ENCODE assay signal across 29 mouse cellular contexts in genomic region chr5:139464874-139465273, GRCm38 (mm10). TPM values are rescaled to one million over a fixed set of nuclear protein-coding genes. Genes with fewer than 3 reads are reported as not detected.
DNase-seq lines count a peak whose midpoint lies in the region; ATAC-seq and TF ChIP-seq lines count a peak whose summit lies in the region.
"Had no signal": no experiment of that assay in that cellular context is flagged by ENCODE, and none has a peak within 500 bp of the region (broad histone marks: within the 10 kb centered on the region; RNA-seq: fewer than 3 reads in every experiment).

No protein-coding gene starts in this region.

- 0 out of 2 replicates have a peak overlapping the region, but pooled peaks have one; percentile 13 for H3K27ac ChIP-seq in liver, postnatal 0 days (ENCODE audit: low read depth)
- H3K27ac ChIP-seq in liver, embryonic 11.5 days (ENCODE audit: low read depth, low read length), result no peak overlapping the region
- H3K27ac ChIP-seq in MEL (ENCODE audit: control insufficient read depth, low read depth, low read length) (no peak overlapping the region), macrophage (peak overlapping the region; percentile 82)
- H3K27ac ChIP-seq: forebrain, embryonic 12.5 days; heart, embryonic 13.5 days; hindbrain, embryonic 10.5 days; layer of hippocampus, adult 2 months; liver, embryonic 12.5 days had no signal

- H3K4me1 ChIP-seq in liver, postnatal 0 days (ENCODE audit: insufficient read depth), result peaks cover 7% of the 10 kb centered on the region
- no peaks in the 10 kb centered on the region for H3K4me1 ChIP-seq in liver, embryonic 11.5 days (replicated peaks; ENCODE audit: control insufficient read depth, insufficient read depth, low read length)
- peaks cover 13 to 14% of the 10 kb centered on the region in 2 experiments for H3K4me1 ChIP-seq in MEL (ENCODE audit: control insufficient read depth in 1 of 2, insufficient read depth in 2 of 2, low read length in 2 of 2)

- H3K27me3 ChIP-seq in liver, postnatal 0 days (ENCODE audit: insufficient read depth, low read length), result no peaks in the 10 kb centered on the region
- H3K27me3 ChIP-seq in liver, embryonic 11.5 days (replicated peaks; ENCODE audit: control insufficient read depth, insufficient read depth, low read length), result no peaks in the 10 kb centered on the region
- no peaks in the 10 kb centered on the region for H3K27me3 ChIP-seq in MEL (ENCODE audit: control insufficient read depth in 1 of 2, insufficient read depth in 2 of 2, low read length in 2 of 2)
- H3K27me3 ChIP-seq: liver, embryonic 12.5 days had no signal

- no peak for ATAC-seq in liver, postnatal 0 days
- ATAC-seq in liver, embryonic 11.5 days (replicated peaks; ENCODE audit: low FRiP score), result no peak
- ATAC-seq in granulocyte monocyte progenitor cell, adult 5-6 weeks (replicated peaks; ENCODE audit: poor library complexity, severe bottlenecking), result no peak
- ATAC-seq: forebrain, postnatal 0 days; hindbrain, embryonic 16.5 days; liver, embryonic 12.5 days; midbrain, embryonic 16.5 days had no signal

- H3K9ac ChIP-seq in liver, postnatal 0 days (replicated peaks), result no peak overlapping the region
- H3K9ac ChIP-seq in liver, embryonic 11.5 days (ENCODE audit: low read depth, low read length), result no peak overlapping the region
- H3K9ac ChIP-seq in MEL (ENCODE audit: control insufficient read depth, low read depth, low read length, poor library complexity, severe bottlenecking), result peak overlapping the region; percentile 21; the same call in 1 of the 2 replicates
- H3K9ac ChIP-seq: forebrain, embryonic 12.5 days; forebrain, postnatal 0 days; heart, embryonic 13.5 days; liver, embryonic 12.5 days had no signal

- DNase-seq in liver, postnatal 0 days, result no peak
- no peak for DNase-seq in liver, embryonic 11.5 days (ENCODE audit: low spot score)
- peak; percentile 57 for DNase-seq in MEL (ENCODE audit: low read depth, low spot score)
- peak; percentile 84 for DNase-seq in adipocyte (ENCODE audit: low spot score)
- DNase-seq in layer of hippocampus, adult 9-11 months, result no peak
- DNase-seq: cerebellum, adult 18-20 months; cerebellum, postnatal 10 days; forebrain, postnatal 0 days; kidney, adult 2 months; kidney, postnatal 36 days; lung, adult 18-20 months; lung, postnatal 14 days; right cerebral cortex, postnatal 4 days; thymus, adult 2 months; thymus, postnatal 4 days had no signal

- TF ChIP-seq POLR2A in MEL (IDR thresholded peaks at IDR 0.05; ENCODE audit: control insufficient read depth in 1 of 2, insufficient read depth in 1 of 2, low read depth in 1 of 2, low read length in 2 of 2, poor library complexity in 1 of 2), result no peak

- no peaks in the 10 kb centered on the region for H3K36me3 ChIP-seq in liver, postnatal 0 days (replicated peaks; ENCODE audit: insufficient read depth, low read length)
- H3K36me3 ChIP-seq in liver, embryonic 11.5 days (ENCODE audit: control insufficient read depth, insufficient read depth, low read length), result no peaks in the 10 kb centered on the region
- H3K36me3 ChIP-seq in MEL (ENCODE audit: control insufficient read depth in 1 of 2, insufficient read depth in 2 of 2, low read length in 2 of 2), result peaks cover 0 to 11% of the 10 kb centered on the region in 2 experiments; a peak in 2 of 4 replicates
- H3K36me3 ChIP-seq in macrophage (ENCODE audit: inconsistent target), result no peaks in the 10 kb centered on the region
- H3K36me3 ChIP-seq: forebrain, embryonic 12.5 days; heart, embryonic 13.5 days; liver, embryonic 12.5 days had no signal

- no peak for TF ChIP-seq RAD21 in MEL (IDR thresholded peaks at IDR 0.05; ENCODE audit: low read depth, low read length)

- H3K4me3 ChIP-seq in liver, postnatal 0 days (ENCODE audit: low read depth, low read length), result no peak overlapping the region
- H3K4me3 ChIP-seq in liver, embryonic 11.5 days (ENCODE audit: low read depth, low read length), result no peak overlapping the region
- no peak overlapping the region for H3K4me3 ChIP-seq in MEL (ENCODE audit: control insufficient read depth in 1 of 2, insufficient read depth in 1 of 2, low read depth in 2 of 2, low read length in 2 of 2)
- no peak overlapping the region for H3K4me3 ChIP-seq in macrophage (ENCODE audit: inconsistent target)
- H3K4me3 ChIP-seq: erythroblast, embryonic 14.5 days; forebrain, embryonic 12.5 days; heart, embryonic 13.5 days; hindbrain, embryonic 10.5 days; layer of hippocampus, adult 2 months; liver, embryonic 12.5 days had no signal

- 54% methylated on average over 4 of the region's 4 CpGs for WGBS in liver, postnatal 0 days (ENCODE audit: insufficient replicate concordance)
- 65% methylated on average over 4 of the region's 4 CpGs for WGBS in liver, embryonic 11.5 days
- 8% methylated on average over 4 of the region's 4 CpGs for WGBS in macrophage (ENCODE audit: missing documents)

- H3K4me2 ChIP-seq in liver, postnatal 0 days (ENCODE audit: low read depth, low read length), result no peak overlapping the region
- H3K4me2 ChIP-seq in liver, embryonic 11.5 days, result no peak overlapping the region
- H3K4me2 ChIP-seq: forebrain, embryonic 12.5 days; heart, embryonic 13.5 days; liver, embryonic 12.5 days; midbrain, embryonic 11.5 days had no signal

- TF ChIP-seq CTCF in liver, postnatal 0 days (IDR thresholded peaks at IDR 0.05; ENCODE audit: low read depth), result no peak
- TF ChIP-seq CTCF in MEL (IDR thresholded peaks at IDR 0.05 in 2 of 3, conservative IDR thresholded peaks at IDR 0.05 in 1 of 3; ENCODE audit: control insufficient read depth in 1 of 3, insufficient read depth in 1 of 3, low read depth in 2 of 3, low read length in 3 of 3, poor library complexity in 1 of 3, severe bottlenecking in 1 of 3), result no peak

- no peak for TF ChIP-seq EP300 in liver, postnatal 0 days (IDR thresholded peaks at IDR 0.05; ENCODE audit: low read depth)
- TF ChIP-seq EP300 in MEL (IDR thresholded peaks at IDR 0.05; ENCODE audit: low read depth in 1 of 2, low read length in 2 of 2), result no peak

- H3K79me2 ChIP-seq in MEL (ENCODE audit: control insufficient read depth, insufficient read depth, low read length, poor library complexity) (peaks cover 4% of the 10 kb centered on the region), macrophage (ENCODE audit: inconsistent target) (no peaks in the 10 kb centered on the region; the same call in 1 of the 2 replicates)

- H3K9me3 ChIP-seq in liver, postnatal 0 days (ENCODE audit: low read length), result no peaks in the 10 kb centered on the region
- H3K9me3 ChIP-seq in liver, embryonic 11.5 days (ENCODE audit: control insufficient read depth, low read length), result no peaks in the 10 kb centered on the region
- H3K9me3 ChIP-seq in MEL (replicated peaks; ENCODE audit: insufficient read depth, low read length), result no peaks in the 10 kb centered on the region
- H3K9me3 ChIP-seq: forebrain, embryonic 12.5 days; G1E; heart, embryonic 13.5 days; hindbrain, embryonic 10.5 days; liver, embryonic 12.5 days had no signal

RNA-seq across cellular contexts. Expression of gene 3110082I17Rik, which starts 4.5 kb away (rescaled TPM):
- polyA plus RNA-seq in liver, postnatal 0 days (2015; fragmentation: Nextera tagmentation; extraction: Ambion mirVana), result 7.5 and 9.5 TPM in 2 replicates
- polyA plus RNA-seq in liver, embryonic 11.5 days (2014; fragmentation: Nextera tagmentation; extraction: Ambion mirVana), result 49.4 and 52.0 TPM in 2 replicates
- 43.2 and 58.1 TPM in 2 replicates for total RNA-seq in MEL (2012; rRNA removed)
- polyA plus RNA-seq in MEL (2012; ENCODE audit: insufficient read depth in 1 of 2, insufficient read length in 2 of 2, low read depth in 1 of 2, low replicate concordance in 2 of 2, missing spikeins in 1 of 2) (10 to 100 TPM in 1 of 2 experiments, not detected in 1; 79.5 TPM), macrophage (2018) (12.7 to 32.4 TPM (median 24.1 TPM) in 3 replicates)
- 10 to 100 TPM in 17 of 26 experiments, 1 to 10 TPM in 8, under 1 TPM in 1; 0.88 to 24.9 (median 13.5) TPM for total RNA-seq in macrophage (2018; cell fraction: chromatin; rRNA removed)
- total RNA-seq in macrophage (2018; cell fraction: cytosol; rRNA removed), result 10 to 100 TPM in 23 of 26 experiments, 1 to 10 TPM in 3; 9.7 to 21.9 (median 13.3) TPM
- total RNA-seq in macrophage (2018; cell fraction: nucleus; rRNA removed), result 10 to 100 TPM in 12 of 26 experiments, 1 to 10 TPM in 14; 1.7 to 30.0 (median 9.4) TPM
- total RNA-seq in granulocyte monocyte progenitor cell, adult 5-6 weeks (2014; fragmentation: Nextera tagmentation), result 25.0 and 44.6 TPM in 2 replicates
- 52.1 and 54.1 TPM in 2 replicates for total RNA-seq in granulocyte monocyte progenitor cell, adult 5-6 weeks (2017)

RNA-seq across cellular contexts. Expression of gene Zfand2a, which starts 19.5 kb away (rescaled TPM):
- polyA plus RNA-seq in liver, postnatal 0 days (2015; fragmentation: Nextera tagmentation; extraction: Ambion mirVana), result 1.8 TPM in 2 replicates
- 4.6 and 5.7 TPM in 2 replicates for polyA plus RNA-seq in liver, embryonic 11.5 days (2014; fragmentation: Nextera tagmentation; extraction: Ambion mirVana)
- 12.4 and 13.8 TPM in 2 replicates for total RNA-seq in MEL (2012; rRNA removed)
- polyA plus RNA-seq in MEL (2012; ENCODE audit: insufficient read depth in 1 of 2, insufficient read length in 2 of 2, low read depth in 1 of 2, low replicate concordance in 2 of 2, missing spikeins in 1 of 2), result 10 to 100 TPM in 1 of 2 experiments, not detected in 1; 15.3 TPM
- 100 to 1,000 TPM in 7 of 26 experiments, 10 to 100 TPM in 19; 28.9 to 157 (median 51.0) TPM for total RNA-seq in macrophage (2018; cell fraction: chromatin; rRNA removed)
- total RNA-seq in macrophage (2018; cell fraction: cytosol; rRNA removed), result 100 to 1,000 TPM in 10 of 26 experiments, 10 to 100 TPM in 16; 43.5 to 133 (median 84.6) TPM
- total RNA-seq in macrophage (2018; cell fraction: nucleus; rRNA removed), result 100 to 1,000 TPM in 8 of 26 experiments, 10 to 100 TPM in 18; 31.3 to 136 (median 67.1) TPM
- polyA plus RNA-seq in macrophage (2018), result 68.1 to 90.9 TPM (median 76.5 TPM) in 3 replicates
- 7.8 and 14.9 TPM in 2 replicates for total RNA-seq in granulocyte monocyte progenitor cell, adult 5-6 weeks (2014; fragmentation: Nextera tagmentation)
- total RNA-seq in granulocyte monocyte progenitor cell, adult 5-6 weeks (2017), result 13.0 and 20.6 TPM in 2 replicates

RNA-seq across cellular contexts. Expression of gene Gper1, which starts 41.9 kb away (rescaled TPM):
- 0.09 and 0.11 TPM in 2 replicates for polyA plus RNA-seq in liver, postnatal 0 days (2015; fragmentation: Nextera tagmentation; extraction: Ambion mirVana)
- 0.38 and 0.58 TPM in 2 replicates for polyA plus RNA-seq in liver, embryonic 11.5 days (2014; fragmentation: Nextera tagmentation; extraction: Ambion mirVana)
- 0.07 and 0.15 TPM in 2 replicates for total RNA-seq in MEL (2012; rRNA removed)
- polyA plus RNA-seq in MEL (2012; ENCODE audit: insufficient read depth in 1 of 2, insufficient read length in 2 of 2, low read depth in 1 of 2, low replicate concordance in 2 of 2, missing spikeins in 1 of 2) (under 1 TPM in 1 of 2 experiments, not detected in 1; 0.07 TPM), macrophage (2018) (not detected in 3 replicates)
- 1 to 10 TPM in 1 of 26 experiments, under 1 TPM in 1, not detected in 24; 0.33 to 1.3 TPM for total RNA-seq in macrophage (2018; cell fraction: chromatin; rRNA removed)
- total RNA-seq in macrophage (2018; cell fraction: cytosol; rRNA removed), result not detected
- total RNA-seq in macrophage (2018; cell fraction: nucleus; rRNA removed), result not detected
- total RNA-seq in granulocyte monocyte progenitor cell, adult 5-6 weeks (2014; fragmentation: Nextera tagmentation), result not detected in 2 replicates
- total RNA-seq in granulocyte monocyte progenitor cell, adult 5-6 weeks (2017), result not detected in 2 replicates
- total RNA-seq: common myeloid progenitor, adult 5-6 weeks; G1E; megakaryocyte progenitor cell, adult 5-6 weeks had no signal
- polyA plus RNA-seq: erythroblast, embryonic 14.5 days; G1E had no signal

RNA-seq across cellular contexts. Expression of gene C130050O18Rik, which starts 59.8 kb away (rescaled TPM):
- polyA plus RNA-seq in liver, postnatal 0 days (2015; fragmentation: Nextera tagmentation; extraction: Ambion mirVana), result 1.9 and 2.0 TPM in 2 replicates
- 1.5 and 1.6 TPM in 2 replicates for polyA plus RNA-seq in liver, embryonic 11.5 days (2014; fragmentation: Nextera tagmentation; extraction: Ambion mirVana)
- total RNA-seq in MEL (2012; rRNA removed), result 0.10 and 0.12 TPM in 2 replicates
- under 1 TPM in 1 of 2 experiments, not detected in 1; 0.21 TPM for polyA plus RNA-seq in MEL (2012; ENCODE audit: insufficient read depth in 1 of 2, insufficient read length in 2 of 2, low read depth in 1 of 2, low replicate concordance in 2 of 2, missing spikeins in 1 of 2)
- total RNA-seq in macrophage (2018; cell fraction: chromatin; rRNA removed), result 10 to 100 TPM in 4 of 26 experiments, 1 to 10 TPM in 16, under 1 TPM in 4, not detected in 2; 0.41 to 20.1 (median 4.7) TPM
- 10 to 100 TPM in 5 of 26 experiments, 1 to 10 TPM in 21; 1.4 to 11.9 (median 5.5) TPM for total RNA-seq in macrophage (2018; cell fraction: cytosol; rRNA removed)
- total RNA-seq in macrophage (2018; cell fraction: nucleus; rRNA removed), result 10 to 100 TPM in 6 of 26 experiments, 1 to 10 TPM in 19, not detected in 1; 2.1 to 17.8 (median 7.3) TPM
- polyA plus RNA-seq in macrophage (2018), result 3.5 to 9.1 TPM (median 7.6 TPM) in 3 replicates
- total RNA-seq in granulocyte monocyte progenitor cell, adult 5-6 weeks (2014; fragmentation: Nextera tagmentation), result 0.53 and 5.8 TPM in 2 replicates
- 1.4 and 3.6 TPM in 2 replicates for total RNA-seq in granulocyte monocyte progenitor cell, adult 5-6 weeks (2017)
- total RNA-seq: forebrain, postnatal 0 days had no signal
- polyA plus RNA-seq: erythroblast, embryonic 14.5 days had no signal

Comparison
In these comparisons a context has a peak if more than half of its experiments do, and no peak if none do; other contexts are left out.
1. H3K27ac ChIP-seq: peak in liver, postnatal 0 days (single experiment) and macrophage (single experiment); none in liver, embryonic 11.5 days (single experiment) and MEL (single experiment).
2. DNase-seq: peak in MEL (single experiment) and adipocyte (single experiment); none in liver, postnatal 0 days (single experiment), liver, embryonic 11.5 days (single experiment) and layer of hippocampus, adult 9-11 months (single experiment).